Mouse (Mus musculus): ENCODE data around the gene Ccser1. TPM values are rescaled to one million over a fixed set of nuclear protein-coding genes. Genes with fewer than 3 reads are reported as not detected.

Ccser1 gene
- total RNA-seq, 2 experiments from 2014 or later: 29.9 to 30.5 TPM

DNA sequence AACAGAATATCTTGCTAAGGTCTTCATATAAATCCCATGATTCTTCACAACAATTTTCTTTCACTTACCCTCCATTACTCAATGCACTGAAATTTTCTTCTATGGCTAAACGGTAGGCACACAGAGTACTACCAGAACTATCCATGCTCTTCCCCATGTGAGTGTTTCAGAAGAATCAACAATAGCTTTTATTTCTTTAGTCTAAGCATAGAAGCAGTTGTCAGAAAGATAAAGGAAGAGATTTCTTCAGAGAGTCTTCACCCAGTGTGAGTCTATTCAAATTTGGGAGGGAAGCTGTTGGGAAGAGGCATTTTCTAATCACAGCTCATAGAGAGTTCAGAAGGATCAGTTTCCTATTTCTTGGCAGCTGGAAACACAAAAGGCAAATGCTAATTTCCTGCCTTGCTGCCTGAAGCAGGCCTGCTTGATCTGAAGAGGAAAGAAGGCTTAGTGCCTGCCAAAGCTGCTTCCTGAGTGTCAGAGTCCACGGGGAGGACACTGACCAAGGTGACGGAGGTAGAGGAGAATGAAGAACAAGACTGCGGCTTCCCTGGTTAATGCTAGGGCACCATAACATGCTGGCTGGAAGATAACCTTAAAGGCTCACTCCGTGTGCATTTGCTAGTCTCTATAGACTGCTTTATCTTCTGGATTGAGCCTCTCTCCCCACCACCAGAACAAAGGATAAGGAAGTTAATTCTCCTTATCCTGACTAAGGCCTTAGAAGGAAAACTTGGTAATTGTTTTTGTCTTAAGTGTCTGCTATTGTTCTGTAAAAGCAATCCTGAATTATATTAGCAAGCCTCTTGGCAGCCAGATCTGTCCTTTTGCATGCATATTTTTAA, 251.0 kb downstream of the Ccser1 start:
- DNase-seq (ENCODE audit: low spot score in 2 of 2): no peak

- DNase-seq (ENCODE audit: low spot score in 2 of 2): no peak
These were observed 251.5 kb downstream of the Ccser1 start for GRCm38 (mm10) chr6:61431726-61431984.

GRCm38 (mm10) chr6:61432167-61432566, 252.0 kb downstream of the Ccser1 start:
- no peak for DNase-seq (ENCODE audit: low spot score in 2 of 2)

DNA sequence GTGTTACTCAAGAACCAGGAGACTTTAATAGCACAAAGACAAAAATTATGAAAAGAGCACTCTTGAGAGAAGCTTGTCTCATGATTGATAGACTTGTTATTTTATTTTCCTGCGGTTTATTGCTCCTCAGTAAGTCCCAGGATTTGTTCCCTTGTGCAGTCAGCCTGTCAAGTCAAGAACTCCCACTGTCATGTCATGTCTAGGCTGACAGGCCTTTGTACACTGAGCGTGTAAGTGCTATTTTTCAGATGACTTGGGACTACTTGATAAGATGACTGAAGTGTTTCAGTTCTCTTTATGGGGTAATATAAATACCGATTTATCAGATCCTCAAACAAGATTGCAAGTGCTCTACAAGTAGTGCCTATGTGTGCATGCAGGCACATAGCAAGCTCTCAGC, 252.6 kb downstream of the Ccser1 start:
- DNase-seq (ENCODE audit: low spot score in 2 of 2): no peak

DNA sequence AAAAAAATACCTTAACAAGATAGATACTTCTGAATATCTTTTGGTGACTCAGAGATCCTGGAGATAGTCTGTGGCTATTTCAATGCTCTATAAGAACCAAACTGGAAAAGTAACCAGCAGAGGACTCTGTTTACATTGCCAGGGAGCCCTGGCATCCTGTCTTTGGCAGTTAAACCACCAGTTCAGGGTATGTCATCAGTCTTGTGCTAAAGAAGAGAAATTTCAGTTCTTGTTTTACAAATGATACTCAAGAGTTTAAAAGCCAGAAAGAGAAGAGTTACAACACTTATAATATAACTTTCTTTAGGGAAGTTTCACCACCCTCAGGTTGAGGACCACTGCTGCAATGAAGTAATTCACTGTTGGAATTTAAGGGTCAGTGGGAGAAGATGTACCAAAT, 258.0 kb downstream of the Ccser1 start:
- no peak for DNase-seq (ENCODE audit: low spot score in 2 of 2)

- DNase-seq (ENCODE audit: low spot score in 2 of 2): no peak
These were observed 291.4 kb downstream of the Ccser1 start for GRCm38 (mm10) chr6:61471371-61472152.

DNA sequence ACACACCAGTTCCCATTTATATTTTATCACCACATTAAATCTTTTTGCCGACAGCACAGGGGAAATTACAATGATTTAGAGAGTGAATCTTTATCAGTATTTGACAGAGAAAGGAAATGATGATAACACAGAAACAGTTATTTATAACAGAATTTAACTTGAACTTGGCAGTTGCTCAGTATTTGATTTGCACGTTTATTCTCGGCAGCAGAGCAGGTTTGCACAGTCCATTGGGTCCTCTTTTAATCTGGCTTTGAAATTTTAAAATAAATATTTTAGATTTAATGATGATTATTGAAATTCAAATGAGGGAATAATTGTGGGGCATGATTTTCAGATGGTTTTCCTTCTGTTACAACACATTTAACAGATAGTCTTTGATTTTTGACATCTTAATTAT, 305.2 kb downstream of the Ccser1 start:
- peak in 1 of 2 experiments; percentile 41 for DNase-seq (ENCODE audit: low spot score in 2 of 2)

- no peak for DNase-seq (ENCODE audit: low spot score in 2 of 2)
These were observed 312.1 kb downstream of the Ccser1 start for GRCm38 (mm10) chr6:61491979-61492821.

DNA sequence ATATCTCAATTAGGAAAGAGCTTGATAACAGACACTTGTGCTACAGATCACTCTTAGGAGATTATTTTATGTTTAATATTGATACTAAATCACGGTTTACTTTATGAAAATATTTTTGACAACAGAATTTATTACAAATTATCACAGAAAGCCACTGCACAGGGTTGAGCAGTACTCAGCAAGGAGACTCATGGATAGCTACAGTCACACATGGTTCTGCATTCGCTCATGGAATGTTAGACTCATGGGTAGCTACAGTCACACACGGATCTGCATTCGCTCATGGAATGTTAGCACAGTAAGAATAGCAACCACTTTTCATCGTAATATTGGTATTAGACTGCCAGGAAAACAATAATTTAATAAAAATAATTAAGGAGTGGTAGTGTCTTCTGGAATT, 313.3 kb downstream of the Ccser1 start:
- no peak for DNase-seq (ENCODE audit: low spot score in 2 of 2)

DNA sequence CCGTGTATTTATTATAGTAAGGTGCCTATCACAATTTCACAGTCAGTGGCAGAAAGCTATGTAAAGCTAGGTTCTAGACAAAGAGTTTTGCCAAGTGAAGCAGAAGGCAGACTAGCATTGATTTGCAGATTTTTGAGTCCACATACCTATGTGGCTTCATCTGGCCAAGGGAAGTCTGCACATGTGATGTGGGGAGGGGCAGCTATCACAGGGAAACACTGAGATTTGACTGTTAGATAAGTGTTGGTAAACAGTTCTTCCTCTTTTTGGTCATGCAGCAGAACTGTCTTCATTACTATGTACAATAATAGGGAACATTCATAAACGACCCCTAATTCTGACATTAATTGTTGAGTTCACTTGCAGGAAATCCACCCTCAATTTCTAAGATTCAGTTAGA, 335.2 kb downstream of the Ccser1 start:
- no peak for DNase-seq (ENCODE audit: low spot score in 2 of 2)

DNA sequence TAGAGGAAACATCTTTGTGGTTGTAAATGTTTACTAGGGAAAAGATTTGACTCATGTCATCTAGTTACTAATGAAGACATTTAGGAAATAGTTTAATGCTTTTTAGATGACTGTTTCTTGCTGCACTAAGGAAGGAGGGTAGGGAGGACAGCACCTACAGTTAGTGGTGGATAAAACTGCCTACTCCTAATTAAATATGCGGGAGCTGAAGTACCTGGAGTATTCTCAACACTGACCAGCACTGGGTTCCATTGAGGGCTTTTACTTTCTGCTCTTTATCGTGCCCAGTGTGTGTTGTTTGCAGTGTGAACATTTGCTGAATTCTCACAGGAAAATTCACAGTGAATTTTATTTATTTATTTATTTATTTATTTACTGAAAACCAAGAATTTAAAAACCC, 341.5 kb downstream of the Ccser1 start:
- no peak for DNase-seq (ENCODE audit: low spot score in 2 of 2)

- no peak for DNase-seq (ENCODE audit: low spot score in 2 of 2)
These were observed 342.0 kb downstream of the Ccser1 start for GRCm38 (mm10) chr6:61522108-61522507.

DNA sequence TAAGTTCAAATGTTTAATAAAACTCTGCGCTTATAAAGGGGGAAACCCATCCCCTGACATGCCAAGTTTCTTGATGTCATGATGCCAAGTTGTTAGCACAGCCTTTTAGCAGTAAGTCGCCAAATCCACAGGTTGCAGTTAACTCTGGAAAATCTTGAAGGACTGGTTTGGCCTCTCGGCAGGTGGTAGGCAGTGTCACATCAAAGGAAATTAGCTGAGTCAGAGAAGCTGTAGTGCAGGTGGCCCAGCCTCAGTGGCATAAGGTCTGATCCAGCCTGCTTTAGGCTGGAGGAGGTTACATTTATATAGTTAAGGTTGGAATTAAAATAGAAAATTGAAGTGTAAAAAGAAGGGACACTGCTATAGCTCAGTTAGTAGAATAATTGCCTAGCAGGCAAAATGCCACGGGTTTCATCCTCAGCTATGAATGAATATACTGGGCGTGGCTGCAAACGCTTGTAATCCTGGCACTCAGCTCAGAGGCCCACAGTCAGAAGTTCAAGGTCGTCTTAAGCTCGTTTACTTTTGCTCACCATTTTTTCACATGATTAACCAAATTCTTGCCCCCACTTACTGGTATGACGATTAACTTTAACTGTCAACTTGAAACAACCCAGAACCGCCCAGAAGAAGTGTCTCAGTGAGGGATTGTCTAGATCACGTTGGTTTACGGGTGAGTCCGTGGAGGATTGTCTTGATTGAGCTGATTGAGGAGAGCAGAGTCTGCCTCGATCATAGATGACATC, 343.8 kb downstream of the Ccser1 start:
- DNase-seq (ENCODE audit: low spot score in 2 of 2): no peak

- DNase-seq (ENCODE audit: low spot score in 2 of 2): peak in 1 of 2 experiments; percentile 34
These were observed 360.6 kb downstream of the Ccser1 start for GRCm38 (mm10) chr6:61540732-61541131.

DNA sequence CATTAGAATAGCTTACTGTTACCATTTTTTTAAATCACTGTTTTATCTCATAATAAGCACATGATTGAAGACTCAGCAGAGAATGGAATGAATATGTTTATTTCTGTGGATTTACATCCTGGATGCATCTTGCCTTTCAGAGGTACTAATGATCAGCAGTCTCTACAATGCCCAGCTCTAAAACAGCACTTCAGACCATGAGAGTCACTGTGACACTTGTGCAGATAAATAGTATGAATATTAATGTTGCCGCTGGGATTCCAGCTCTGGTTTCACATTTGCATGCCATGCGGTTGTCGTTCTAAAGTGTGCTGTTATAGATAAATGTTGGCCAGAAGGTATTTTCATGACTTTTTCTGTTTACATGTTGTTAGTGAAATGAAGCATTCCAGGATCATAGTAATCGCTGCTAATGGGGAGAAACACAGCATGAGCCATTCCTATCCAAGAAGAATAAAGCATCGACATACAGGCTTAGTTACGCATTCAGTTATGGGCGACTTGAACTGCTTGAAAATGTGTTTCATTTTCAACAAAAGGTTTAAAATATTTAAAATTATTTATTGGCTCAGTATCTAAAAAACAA, 363.4 kb downstream of the Ccser1 start:
- no peak for DNase-seq (ENCODE audit: low spot score in 2 of 2)

- DNase-seq (ENCODE audit: low spot score in 2 of 2): no peak
These were observed 387.4 kb downstream of the Ccser1 start for GRCm38 (mm10) chr6:61567551-61567950.

DNA sequence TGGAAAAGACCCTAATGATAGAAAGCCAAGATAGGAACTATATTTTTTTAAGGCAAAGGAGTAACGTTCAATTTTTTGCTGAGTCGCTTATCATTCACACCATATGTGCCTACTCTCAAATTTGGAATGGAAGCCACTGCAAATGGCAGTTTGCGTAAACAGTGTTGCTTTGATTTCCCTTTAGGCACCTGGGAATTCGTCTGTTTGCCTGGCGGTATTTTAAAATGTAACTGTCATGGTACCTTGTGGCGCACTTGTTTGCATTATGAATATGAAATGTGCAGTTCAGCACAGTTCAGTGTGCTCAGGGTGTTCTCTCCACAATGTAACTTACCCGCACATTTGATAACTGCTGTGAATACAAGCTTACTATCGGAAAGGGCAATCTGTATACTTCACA, 387.8 kb downstream of the Ccser1 start:
- peak in 1 of 2 experiments; percentile 59 for DNase-seq (ENCODE audit: low spot score in 2 of 2)

DNA sequence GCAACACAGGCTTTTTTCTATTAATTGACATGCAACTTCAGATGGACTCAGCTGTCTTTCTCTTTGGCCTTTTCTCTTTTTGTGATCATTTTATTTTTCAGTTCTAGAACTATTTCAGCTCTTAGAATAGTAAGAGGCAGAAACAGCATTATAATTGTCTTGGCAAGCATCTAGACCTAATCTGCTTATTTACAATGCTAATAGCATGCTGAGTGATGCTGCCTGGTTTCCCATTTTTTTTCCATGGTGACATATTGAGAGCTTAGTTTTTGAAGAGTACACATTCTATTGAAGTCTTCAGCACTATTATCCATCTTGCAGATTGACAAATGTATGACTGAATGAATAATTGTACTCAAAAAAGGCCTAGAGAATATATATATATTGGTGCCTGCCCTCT, 401.6 kb downstream of the Ccser1 start:
- peak in 1 of 2 experiments; percentile 38 for DNase-seq (ENCODE audit: low spot score in 2 of 2)

- no peak for DNase-seq (ENCODE audit: low spot score in 2 of 2)
These were observed 408.9 kb downstream of the Ccser1 start for GRCm38 (mm10) chr6:61588999-61589398.

DNA sequence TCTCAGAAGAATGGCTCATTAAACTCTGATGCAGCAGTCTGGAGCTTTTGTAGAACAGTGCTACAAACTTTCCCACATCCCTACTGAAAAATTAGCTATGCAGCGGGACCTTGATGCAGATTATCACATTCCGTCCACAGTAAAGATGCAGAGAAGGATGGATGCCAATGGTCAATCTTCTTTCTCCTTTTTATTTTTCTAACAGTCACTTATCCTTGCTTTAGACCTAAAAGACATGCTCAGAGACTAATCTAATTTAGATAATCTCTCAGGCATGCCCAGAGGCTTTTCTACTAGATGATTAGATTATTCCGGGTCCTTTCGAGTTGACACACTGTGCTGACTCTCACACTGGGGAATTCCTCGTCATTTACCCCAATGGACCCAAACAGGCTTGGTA, 421.8 kb downstream of the Ccser1 start:
- no peak for DNase-seq (ENCODE audit: low spot score in 2 of 2)

- no peak for DNase-seq (ENCODE audit: low spot score in 2 of 2)
These were observed 434.8 kb downstream of the Ccser1 start for GRCm38 (mm10) chr6:61614920-61615319.
